Mouse (Mus musculus) ES-Bruce4 (cell line): ENCODE measurements around the gene Igfbp1. TPM values are rescaled to one million over a fixed set of nuclear protein-coding genes. Genes with fewer than 3 reads are reported as not detected.
A peak's percentile ranks its signal among the peaks of the same experiment; 100 is the strongest.
"Not testable (repeated sequence)": the region's sequence is repeated elsewhere in the genome, so short reads cannot be mapped to it uniquely, and the experiment has no call there.

Experiments
- H3K27ac ChIP-seq: 2 replicates; pipeline ENCODE4 v1.5.1; 2012; ENCODE audit warnings: low read length, inconsistent platforms; ENCODE audit not compliant: insufficient read depth
- H3K27me3 ChIP-seq: 2 replicates; pipeline ENCODE4 v1.6.1; 2012; ENCODE audit warnings: mild to moderate bottlenecking, low read length, inconsistent platforms; ENCODE audit not compliant: control insufficient read depth, poor library complexity, insufficient read depth, severe bottlenecking
- H3K36me3 ChIP-seq: 2 replicates; pipeline ENCODE4 v1.6.1; 2012; ENCODE audit warnings: inconsistent platforms, mild to moderate bottlenecking, low read length, moderate library complexity; ENCODE audit not compliant: control insufficient read depth, poor library complexity, insufficient read depth, severe bottlenecking
- H3K4me1 ChIP-seq: one replicate; pipeline ENCODE4 v1.8.1; 2011; ENCODE audit warnings: low read length; ENCODE audit not compliant: control insufficient read depth, insufficient read depth
- H3K4me3 ChIP-seq: 2 replicates; pipeline ENCODE4 v1.5.1; 2011; ENCODE audit warnings: low read depth, mild to moderate bottlenecking, low read length
- H3K9ac ChIP-seq: 2 replicates; pipeline ENCODE4 v1.6.1; 2012; ENCODE audit warnings: low read depth, mild to moderate bottlenecking, inconsistent platforms; ENCODE audit not compliant: poor library complexity, severe bottlenecking
- H3K9me3 ChIP-seq: replicated peaks from 2 replicates; pipeline ENCODE4 v1.6.1; 2012; ENCODE audit warnings: mild to moderate bottlenecking, low read length, inconsistent platforms; ENCODE audit not compliant: control insufficient read depth, poor library complexity, insufficient read depth, severe bottlenecking
- CTCF ChIP-seq: IDR thresholded peaks from one replicate; pipeline ENCODE4 v1.8.1; 2011; ENCODE audit warnings: low read depth, low read length
- EP300 ChIP-seq: IDR thresholded peaks from 2 replicates; pipeline ENCODE4 v1.6.1; 2011; ENCODE audit warnings: low read depth, low read length; ENCODE audit not compliant: insufficient read depth
- POLR2A ChIP-seq: IDR thresholded peaks from one replicate; pipeline ENCODE4 v1.8.1; 2011; ENCODE audit warnings: low read length; ENCODE audit not compliant: insufficient read depth
- polyA plus RNA-seq: library from polyadenylated mRNA; stranded (reverse); fragments of >200 nt; gene quantifications from 2 replicates; pipeline ENCODE4 v1.2.4, GENCODE M21; 2011; ENCODE audit warnings: low read depth; ENCODE audit not compliant: missing spikeins, insufficient read depth, insufficient read length

Gene Igfbp1
- polyA plus RNA-seq, 1 experiment = not detected

GRCm38 (mm10) chr11:7214761-7215160 lies 17.2 kb downstream of the Igfbp1 start:
- Histone ChIP-seq H3K27me3 (no peaks in the 10 kb centered on the region; the same call in 1 of the 2 replicates), H3K9ac (peak overlapping the region; percentile 91; the same call in 1 of the 2 replicates), H3K36me3 (no peaks in the 10 kb centered on the region), H3K4me1 (no peaks in the 10 kb centered on the region), H3K4me3 (0 out of 2 replicates have a peak overlapping the region, but pooled peaks have one; percentile 8), H3K27ac (no peak overlapping the region), H3K9me3 (no peaks in the 10 kb centered on the region)
- TF ChIP-seq CTCF = peak; percentile 41
- TF ChIP-seq EP300 = no peak
- no peak for TF ChIP-seq POLR2A

GRCm38 (mm10) chr11:7215703-7216102 lies 18.1 kb downstream of the Igfbp1 start:
- Histone ChIP-seq H3K27ac (no peak overlapping the region), H3K9ac (no peak overlapping the region), H3K9me3 (no peaks in the 10 kb centered on the region), H3K4me1 (no peaks in the 10 kb centered on the region), H3K27me3 (no peaks in the 10 kb centered on the region; the same call in 1 of the 2 replicates), H3K4me3 (no peak overlapping the region), H3K36me3 (no peaks in the 10 kb centered on the region)
- peak; percentile 68 for TF ChIP-seq CTCF
- TF ChIP-seq EP300 = no peak

- not testable (repeated sequence) for H3K9me3 ChIP-seq, H3K9ac ChIP-seq, H3K27ac ChIP-seq, H3K4me1 ChIP-seq, H3K36me3 ChIP-seq, H3K27me3 ChIP-seq, H3K4me3 ChIP-seq
- TF ChIP-seq CTCF = peak; percentile 28
These were observed 24.2 kb downstream of the Igfbp1 start for GRCm38 (mm10) chr11:7221826-7222225.

GRCm38 (mm10) chr11:7226200-7226599 lies 28.6 kb downstream of the Igfbp1 start:
- Histone ChIP-seq H3K36me3 (no peaks in the 10 kb centered on the region), H3K9ac (no peak overlapping the region), H3K9me3 (no peaks in the 10 kb centered on the region), H3K4me3 (no peak overlapping the region), H3K27me3 (no peaks in the 10 kb centered on the region), H3K4me1 (no peaks in the 10 kb centered on the region), H3K27ac (no peak overlapping the region)
- TF ChIP-seq POLR2A (no peak), CTCF (no peak), EP300 (no peak)

- Histone ChIP-seq H3K4me1 (no peaks in the 10 kb centered on the region), H3K27me3 (no peaks in the 10 kb centered on the region), H3K4me3 (no peak overlapping the region), H3K27ac (no peak overlapping the region), H3K36me3 (no peaks in the 10 kb centered on the region), H3K9me3 (no peaks in the 10 kb centered on the region), H3K9ac (no peak overlapping the region)
- no peak for TF ChIP-seq EP300
- TF ChIP-seq CTCF = no peak
- TF ChIP-seq POLR2A = no peak
These were observed 29.4 kb downstream of the Igfbp1 start for GRCm38 (mm10) chr11:7226810-7227550.

- Histone ChIP-seq H3K27ac (no peak overlapping the region), H3K9ac (no peak overlapping the region), H3K9me3 (no peaks in the 10 kb centered on the region), H3K27me3 (no peaks in the 10 kb centered on the region), H3K4me1 (no peaks in the 10 kb centered on the region), H3K4me3 (no peak overlapping the region), H3K36me3 (no peaks in the 10 kb centered on the region)
- no peak for TF ChIP-seq CTCF
- no peak for TF ChIP-seq POLR2A
- no peak for TF ChIP-seq EP300
These were observed 30.5 kb downstream of the Igfbp1 start for GRCm38 (mm10) chr11:7228107-7228506.
